Mouse (Mus musculus) megakaryocyte progenitor cell, adult 5-6 weeks (primary cell): ENCODE results near the gene Rpl23a. TPM values are rescaled to one million over a fixed set of nuclear protein-coding genes. Genes with fewer than 3 reads are reported as not detected.
"Not testable (repeated sequence)": the region's sequence is repeated elsewhere in the genome, so short reads cannot be mapped to it uniquely, and the experiment has no call there.

Experiments
- ATAC-seq: replicated peaks from 2 replicates; pipeline ENCODE4 v1.8.0; 2016; ENCODE audit warnings: mild to moderate bottlenecking, moderate TSS enrichment, inconsistent platforms; ENCODE audit not compliant: poor library complexity
- total RNA-seq, 2 experiments: library from RNA; stranded (forward) in 1 of 2; stranded (reverse) in 1 of 2; fragments of 157-497, 149-512 nt in 1 of 2; fragments of 200-1000 nt in 1 of 2; gene quantifications; 2 replicates each; pipeline versions ENCODE4 v1.2.3 to v1.2.4; 2015 to 2017

Rpl23a gene
- total RNA-seq, 2 experiments from 2014 or later = 3,443 to 3,991 TPM

DNA sequence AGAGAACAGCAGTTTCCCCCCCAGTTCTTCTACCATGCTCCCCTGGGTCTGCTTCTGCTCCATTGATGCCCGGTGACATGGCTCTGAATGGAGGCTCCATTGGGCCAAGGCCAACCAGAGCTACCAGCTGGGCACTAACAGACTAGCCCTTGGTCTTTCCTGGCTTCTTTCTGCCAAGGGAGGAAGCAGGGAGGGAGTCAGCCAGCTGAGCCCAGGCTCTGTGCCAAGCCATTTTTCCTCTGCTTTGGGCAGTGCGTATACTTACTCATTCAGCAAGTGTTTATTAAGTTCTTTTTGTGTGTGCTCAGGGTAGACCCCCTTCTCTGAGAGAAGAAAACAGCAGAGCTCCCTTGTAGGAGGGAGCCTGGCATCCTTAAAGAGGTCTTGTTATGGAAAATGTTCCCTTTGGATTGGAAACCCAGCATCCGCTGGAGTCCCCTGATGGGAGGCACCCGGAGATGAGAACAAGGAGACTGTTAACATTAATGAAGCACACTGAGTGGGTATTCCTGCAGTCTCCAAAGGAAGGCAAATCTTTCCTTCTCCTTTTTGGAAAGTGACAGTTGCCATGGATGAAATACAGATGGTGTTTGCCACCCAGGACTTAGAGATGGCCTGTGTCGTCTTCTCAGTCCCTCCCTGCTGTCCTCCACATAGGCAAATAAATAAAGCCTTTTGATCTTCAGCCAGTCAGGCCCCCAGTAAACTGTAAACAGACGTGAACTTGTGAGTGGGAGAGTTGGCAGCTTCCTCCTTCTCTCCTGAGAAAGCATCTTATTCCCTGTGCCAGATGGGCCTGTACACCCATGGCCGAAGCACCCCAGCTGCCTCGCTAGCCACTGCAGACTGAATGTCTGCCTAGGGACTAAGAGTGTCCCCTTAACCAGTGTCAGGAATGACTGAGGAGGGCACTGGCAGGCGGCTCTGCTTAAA is 30.8 kb downstream of the Rpl23a start:
- ATAC-seq = no peak

DNA sequence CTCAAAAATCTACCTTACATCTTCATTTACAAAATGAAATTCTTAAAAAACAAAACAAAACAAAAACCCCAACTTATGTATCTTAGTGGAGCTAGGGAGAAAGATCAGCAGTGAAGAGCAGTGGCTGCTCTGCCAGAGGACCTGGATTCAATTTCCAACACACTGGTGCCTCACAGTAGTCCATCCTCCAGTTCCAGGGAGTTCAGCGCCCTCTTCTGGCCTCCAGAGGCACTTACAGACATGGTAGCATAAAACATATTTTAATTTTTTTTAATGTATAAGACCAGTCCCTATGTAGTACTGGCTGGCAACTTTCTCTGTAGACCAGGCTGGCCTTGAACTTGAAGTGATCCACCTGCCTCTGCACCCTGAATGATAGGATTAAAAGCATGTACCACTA is 32.2 kb downstream of the Rpl23a start:
- peak; percentile 86 for ATAC-seq

- ATAC-seq = no peak
Measured at GRCm38 (mm10) chr11:78146707-78147543, 36.5 kb downstream of the Rpl23a start.

DNA sequence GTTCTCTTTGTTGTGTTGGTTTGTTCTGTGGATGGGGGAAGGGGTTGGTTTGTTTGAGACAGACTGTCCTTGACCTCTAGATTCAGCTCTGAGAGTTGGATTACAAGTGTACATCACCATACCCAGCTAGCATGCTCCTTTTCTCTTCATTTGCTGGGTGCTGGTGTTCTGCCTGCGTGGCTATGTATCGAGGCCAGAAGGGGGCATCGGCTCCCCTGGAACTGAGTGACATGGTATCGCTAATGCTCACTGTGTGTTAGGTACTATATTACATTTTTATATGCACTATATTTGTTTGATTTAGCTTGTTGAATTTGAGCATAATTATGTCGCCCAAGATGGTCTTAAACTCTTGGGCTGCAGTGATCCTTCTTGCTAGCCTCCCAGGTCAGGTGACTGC is 37.2 kb downstream of the Rpl23a start:
- ATAC-seq = no peak

DNA sequence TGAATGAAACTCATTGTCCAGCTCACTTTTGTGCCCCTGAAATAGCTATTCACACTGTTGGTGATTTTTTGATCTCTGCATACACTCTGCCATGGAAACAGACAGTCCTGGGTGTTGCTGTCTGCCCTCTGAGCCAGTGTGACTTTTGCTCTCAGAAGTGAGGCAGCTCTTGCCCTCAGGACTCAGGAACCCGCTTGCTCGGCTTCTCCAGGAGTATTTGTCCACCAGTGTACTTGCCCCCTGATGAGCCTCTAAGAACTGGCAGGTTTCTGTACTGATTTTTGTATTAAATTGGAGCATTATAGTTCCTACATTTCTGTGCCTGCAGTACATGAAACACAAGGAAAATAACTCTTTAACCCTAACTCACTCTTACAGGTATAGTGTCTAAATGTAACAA is 39.9 kb downstream of the Rpl23a start:
- no peak for ATAC-seq

- ATAC-seq = no peak
Measured at GRCm38 (mm10) chr11:78140665-78141064, 42.7 kb downstream of the Rpl23a start.

GRCm38 (mm10) chr11:78138023-78138422 is 45.4 kb downstream of the Rpl23a start:
- ATAC-seq = no peak

DNA sequence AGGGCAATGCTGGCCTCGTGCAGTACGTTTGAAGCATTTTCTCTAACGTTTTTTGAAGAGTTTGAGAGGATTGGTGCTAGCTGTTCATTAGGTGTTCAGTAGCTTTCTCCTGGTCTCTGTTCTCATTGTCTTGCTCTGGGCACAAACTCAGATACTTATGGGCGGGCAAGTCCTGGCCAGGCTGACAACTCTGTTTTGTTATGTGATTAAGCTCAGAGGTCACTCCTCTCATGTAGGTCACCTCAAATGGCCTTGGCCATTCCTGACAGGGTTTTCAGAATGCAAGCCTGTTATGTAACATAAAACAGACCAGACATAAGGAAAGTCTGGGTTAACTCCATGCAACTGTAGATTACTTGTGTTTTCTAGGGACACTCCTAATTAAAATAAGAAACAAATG is 45.8 kb downstream of the Rpl23a start:
- no peak for ATAC-seq

GRCm38 (mm10) chr11:78136132-78136531 is 47.3 kb downstream of the Rpl23a start:
- ATAC-seq = peak; percentile 77

- ATAC-seq = not testable (repeated sequence)
Measured at GRCm38 (mm10) chr11:78135314-78135713, 48.1 kb downstream of the Rpl23a start.

DNA sequence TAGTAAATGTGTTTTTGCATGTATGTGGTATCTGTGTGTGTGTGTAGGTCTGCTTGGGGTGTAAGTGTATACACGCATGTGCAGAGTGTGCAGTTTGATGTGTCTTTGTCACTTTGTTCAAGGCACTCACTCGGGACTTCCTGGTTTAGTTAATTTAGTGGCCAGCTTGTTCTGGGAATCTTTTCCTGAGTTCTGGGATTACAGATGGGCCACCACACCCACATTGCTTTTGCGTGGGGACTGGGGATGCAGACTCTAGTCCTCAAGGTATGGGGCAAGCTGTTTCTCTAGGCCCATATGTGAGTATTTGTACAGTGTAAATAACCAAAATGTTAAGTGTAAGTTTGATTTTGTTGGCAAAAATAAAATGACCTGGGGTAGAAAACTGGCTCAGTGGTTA is 49.0 kb downstream of the Rpl23a start:
- ATAC-seq = no peak

GRCm38 (mm10) chr11:78133915-78134314 is 49.5 kb downstream of the Rpl23a start:
- peak; percentile 43; the same call in 1 of the 2 replicates for ATAC-seq

Other genes starting within 250 kb of the Rpl23a start
- 61.8 and 64.3 TPM in 2 replicates for gene Phf12, start 200.8 kb downstream of the Rpl23a start, total RNA-seq (2015)
- 25.9 and 28.8 TPM in 2 replicates for gene Phf12, start 200.8 kb downstream of the Rpl23a start, total RNA-seq (2017)
- 6.7 and 7.2 TPM in 2 replicates for gene Dhrs13, start 151.3 kb downstream of the Rpl23a start, total RNA-seq (2015)
- gene Dhrs13, start 151.3 kb downstream of the Rpl23a start, total RNA-seq (2017) = 5.6 and 9.7 TPM in 2 replicates
- gene Flot2, start 145.7 kb downstream of the Rpl23a start, total RNA-seq (2015) = 48.8 and 50.2 TPM in 2 replicates
- gene Flot2, start 145.7 kb downstream of the Rpl23a start, total RNA-seq (2017) = 71.5 and 75.5 TPM in 2 replicates
- 22.3 and 23.8 TPM in 2 replicates for gene Eral1, start 103.2 kb downstream of the Rpl23a start, total RNA-seq (2015)
- 25.0 and 26.2 TPM in 2 replicates for gene Eral1, start 103.2 kb downstream of the Rpl23a start, total RNA-seq (2017)
- gene Fam222b, start 88.9 kb downstream of the Rpl23a start, total RNA-seq (2015) = 20.3 and 20.6 TPM in 2 replicates
- 5.7 and 6.0 TPM in 2 replicates for gene Fam222b, start 88.9 kb downstream of the Rpl23a start, total RNA-seq (2017)
- 4.7 TPM in 2 replicates for gene Traf4, start 18.0 kb downstream of the Rpl23a start, total RNA-seq (2015)
- gene Traf4, start 18.0 kb downstream of the Rpl23a start, total RNA-seq (2017) = 2.5 and 3.2 TPM in 2 replicates
- 4.4 and 7.8 TPM in 2 replicates for gene Nek8, start 6.9 kb downstream of the Rpl23a start, total RNA-seq (2015)
- gene Nek8, start 6.9 kb downstream of the Rpl23a start, total RNA-seq (2017) = 3.4 and 6.0 TPM in 2 replicates
- gene Tlcd1, start 6.9 kb downstream of the Rpl23a start, total RNA-seq (2015) = 4.0 and 6.3 TPM in 2 replicates
- 3.5 TPM in 2 replicates for gene Tlcd1, start 6.9 kb downstream of the Rpl23a start, total RNA-seq (2017)
- 1.3 and 1.5 TPM in 2 replicates for gene Rab34, start 4.8 kb upstream of the Rpl23a start, total RNA-seq (2015)
- 1.3 and 2.4 TPM in 2 replicates for gene Rab34, start 4.8 kb upstream of the Rpl23a start, total RNA-seq (2017)
- gene Proca1, start 9.8 kb upstream of the Rpl23a start, total RNA-seq (2015) = 0.10 and 0.15 TPM in 2 replicates
- not detected in 2 replicates for gene Proca1, start 9.8 kb upstream of the Rpl23a start, total RNA-seq (2017)
- gene Sdf2, start 62.2 kb upstream of the Rpl23a start, total RNA-seq (2015) = 71.8 and 79.5 TPM in 2 replicates
- 36.0 and 38.3 TPM in 2 replicates for gene Sdf2, start 62.2 kb upstream of the Rpl23a start, total RNA-seq (2017)
- 34.5 and 36.7 TPM in 2 replicates for gene Supt6, start 62.4 kb upstream of the Rpl23a start, total RNA-seq (2015)
- 35.9 and 39.9 TPM in 2 replicates for gene Supt6, start 62.4 kb upstream of the Rpl23a start, total RNA-seq (2017)
- 49.4 and 56.6 TPM in 2 replicates for gene 2610507B11Rik, start 78.2 kb upstream of the Rpl23a start, total RNA-seq (2015)
- 71.2 and 71.5 TPM in 2 replicates for gene 2610507B11Rik, start 78.2 kb upstream of the Rpl23a start, total RNA-seq (2017)
- 0.22 and 0.30 TPM in 2 replicates for gene BC030499, start 107.3 kb upstream of the Rpl23a start, total RNA-seq (2015)
- gene BC030499, start 107.3 kb upstream of the Rpl23a start, total RNA-seq (2017) = 0.14 and 2.0 TPM in 2 replicates
- 27.0 and 30.0 TPM in 2 replicates for gene Spag5, start 117.9 kb upstream of the Rpl23a start, total RNA-seq (2015)
- 52.6 and 54.0 TPM in 2 replicates for gene Spag5, start 117.9 kb upstream of the Rpl23a start, total RNA-seq (2017)
- 0.15 and 1.0 TPM in 2 replicates for gene Aldoc, start 139.4 kb upstream of the Rpl23a start, total RNA-seq (2015)
- gene Aldoc, start 139.4 kb upstream of the Rpl23a start, total RNA-seq (2017) = 0.17 and 0.54 TPM in 2 replicates
- 25.6 and 28.6 TPM in 2 replicates for gene Pigs, start 144.8 kb upstream of the Rpl23a start, total RNA-seq (2015)
- gene Pigs, start 144.8 kb upstream of the Rpl23a start, total RNA-seq (2017) = 13.3 and 15.6 TPM in 2 replicates
- gene Unc119, start 159.9 kb upstream of the Rpl23a start, total RNA-seq (2015) = 27.2 and 34.4 TPM in 2 replicates
- gene Unc119, start 159.9 kb upstream of the Rpl23a start, total RNA-seq (2017) = 25.7 and 29.2 TPM in 2 replicates
- not detected in 2 replicates for gene Foxn1, start 203.0 kb upstream of the Rpl23a start, total RNA-seq (2015)
- not detected in 2 replicates for gene Foxn1, start 203.0 kb upstream of the Rpl23a start, total RNA-seq (2017)
- gene Slc13a2, start 238.6 kb upstream of the Rpl23a start, total RNA-seq (2015) = 0.10 and 1.0 TPM in 2 replicates
- 0.04 and 0.44 TPM in 2 replicates for gene Slc13a2, start 238.6 kb upstream of the Rpl23a start, total RNA-seq (2017)